Mouse (Mus musculus): ENCODE measurements around the gene Nhlh1. TPM values are rescaled to one million over a fixed set of nuclear protein-coding genes. Genes with fewer than 3 reads are reported as not detected.

Gene Nhlh1
- total RNA-seq (2014; rRNA removed): 13.3 and 17.3 TPM in 2 replicates
- polyA plus RNA-seq (2015; fragmentation: Nextera tagmentation; extraction: Ambion mirVana): 2.3 and 2.4 TPM in 2 replicates

GRCm38 (mm10) chr1:172057491-172057921 is at the start of gene Nhlh1:
Gene Nhlh1, minus strand, starts transcription at chr1:172057573.
- Histone ChIP-seq H3K9me3 (ENCODE audit: low read length) (no peaks in the 10 kb centered on the region), H3K27ac (peak within 1 kb of the TSS; percentile 52), H3K36me3 (ENCODE audit: insufficient read depth, low read length) (no peaks in the 10 kb centered on the region), H3K4me1 (ENCODE audit: insufficient read depth, low read length) (peaks cover 10% of the 10 kb centered on the region; the same call in 1 of the 2 replicates), H3K27me3 (ENCODE audit: insufficient read depth, low read length) (no peaks in the 10 kb centered on the region), H3K4me2 (ENCODE audit: low read depth, low read length) (peak within 1 kb of the TSS; percentile 72), H3K4me3 (ENCODE audit: low read length) (peak within 1 kb of the TSS; percentile 34), H3K9ac (replicated peaks; ENCODE audit: low read length) (peak within 1 kb of the TSS; percentile 35; the same call in 1 of the 2 replicates)
- TF ChIP-seq CTCF (IDR thresholded peaks at IDR 0.05; ENCODE audit: low read depth): no peak
- ATAC-seq (peak; percentile 68), DNase-seq (ENCODE audit: low spot score) (peak; percentile 72)
- WGBS: 17% methylated on average over 2 of the region's 2 CpGs

GRCm38 (mm10) chr1:172105101-172105500 is 47.7 kb upstream of the Nhlh1 start:
- DNase-seq (ENCODE audit: low spot score): peak; percentile 43
- TF ChIP-seq CTCF (IDR thresholded peaks at IDR 0.05; ENCODE audit: low read depth): peak; percentile 37; the same call in 1 of the 2 replicates
- no peaks in the 10 kb centered on the region for H3K4me1 ChIP-seq (ENCODE audit: insufficient read depth, low read length)

DNA sequence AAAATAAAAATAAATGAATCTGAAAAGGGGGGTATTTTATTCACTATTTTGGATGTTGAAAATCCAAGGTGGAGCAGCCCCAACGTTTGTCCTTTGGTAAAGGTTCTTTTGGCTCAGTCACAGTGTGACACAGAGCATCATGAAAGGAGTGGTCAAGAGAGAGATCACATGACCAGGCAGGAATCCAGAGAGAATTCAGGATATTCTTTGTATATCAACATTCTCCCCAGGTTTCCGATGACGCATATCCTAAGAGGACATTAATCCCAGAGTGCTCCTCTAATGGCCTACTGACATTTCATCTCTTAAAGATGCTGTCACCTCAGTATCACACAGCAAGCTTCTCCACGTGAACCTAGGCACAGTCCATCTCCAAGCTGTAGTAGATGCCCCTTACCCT is 46.2 kb upstream of the Nhlh1 start:
- H3K9ac ChIP-seq (replicated peaks; ENCODE audit: low read length): no peak overlapping the region
- DNase-seq (ENCODE audit: low spot score): no peak
- no peak overlapping the region for H3K27ac ChIP-seq

More at GRCm38 (mm10) chr1:172105101-172105500, 47.7 kb upstream of the Nhlh1 start:
- Histone ChIP-seq H3K9ac (replicated peaks; ENCODE audit: low read length) (no peak overlapping the region), H3K9me3 (ENCODE audit: low read length) (no peaks in the 10 kb centered on the region), H3K36me3 (ENCODE audit: insufficient read depth, low read length) (peaks cover 81% of the 10 kb centered on the region), H3K4me3 (ENCODE audit: low read length) (no peak overlapping the region), H3K27ac (no peak overlapping the region), H3K27me3 (ENCODE audit: insufficient read depth, low read length) (no peaks in the 10 kb centered on the region), H3K4me2 (ENCODE audit: low read depth, low read length) (no peak overlapping the region)
- WGBS: 75% methylated on average over 11 of the region's 11 CpGs
- no peak for ATAC-seq

DNA sequence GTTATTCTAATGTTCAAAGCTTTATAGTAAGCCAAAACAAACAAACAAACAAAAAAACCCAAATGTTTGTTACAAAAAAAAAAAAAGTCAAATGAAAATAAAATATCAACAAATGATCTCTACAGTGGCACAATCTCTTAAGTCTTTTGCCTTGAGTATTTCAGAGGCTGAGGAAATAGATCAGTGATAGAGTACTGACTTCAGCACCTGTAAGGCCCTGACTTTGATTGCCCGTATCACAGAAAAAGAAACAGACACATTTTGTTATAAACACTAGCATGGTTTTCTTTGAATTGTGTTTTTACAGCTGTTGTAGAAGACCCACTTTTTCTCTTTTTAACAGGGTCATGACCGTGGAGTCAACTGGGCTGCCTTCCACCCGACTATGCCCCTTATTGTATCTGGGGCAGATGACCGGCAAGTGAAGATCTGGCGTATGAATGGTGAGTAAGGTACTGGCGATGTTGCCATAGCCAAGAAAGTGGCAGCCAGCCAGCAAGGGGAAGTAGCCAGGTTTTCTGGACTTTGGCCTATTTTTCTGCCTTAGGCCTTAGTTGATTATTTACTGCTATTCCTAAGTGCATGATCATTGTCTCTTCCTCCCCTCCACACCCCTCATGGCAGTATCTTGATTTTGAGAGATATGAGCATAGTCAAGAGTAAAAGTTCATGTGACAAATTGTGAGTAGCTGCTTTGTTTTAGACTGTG is 42.1 kb upstream of the Nhlh1 start:
- no peak for ATAC-seq

More for the DNA sequence above, 46.2 kb upstream of the Nhlh1 start:
- Histone ChIP-seq H3K4me2 (ENCODE audit: low read depth, low read length) (no peak overlapping the region), H3K9me3 (ENCODE audit: low read length) (no peaks in the 10 kb centered on the region), H3K4me1 (ENCODE audit: insufficient read depth, low read length) (no peaks in the 10 kb centered on the region), H3K4me3 (ENCODE audit: low read length) (no peak overlapping the region), H3K27me3 (ENCODE audit: insufficient read depth, low read length) (no peaks in the 10 kb centered on the region), H3K36me3 (ENCODE audit: insufficient read depth, low read length) (peaks cover 78% of the 10 kb centered on the region)
- ATAC-seq: no peak
- WGBS: 85% methylated on average over 4 of the region's 4 CpGs
- no peak for TF ChIP-seq CTCF (IDR thresholded peaks at IDR 0.05; ENCODE audit: low read depth)

DNA sequence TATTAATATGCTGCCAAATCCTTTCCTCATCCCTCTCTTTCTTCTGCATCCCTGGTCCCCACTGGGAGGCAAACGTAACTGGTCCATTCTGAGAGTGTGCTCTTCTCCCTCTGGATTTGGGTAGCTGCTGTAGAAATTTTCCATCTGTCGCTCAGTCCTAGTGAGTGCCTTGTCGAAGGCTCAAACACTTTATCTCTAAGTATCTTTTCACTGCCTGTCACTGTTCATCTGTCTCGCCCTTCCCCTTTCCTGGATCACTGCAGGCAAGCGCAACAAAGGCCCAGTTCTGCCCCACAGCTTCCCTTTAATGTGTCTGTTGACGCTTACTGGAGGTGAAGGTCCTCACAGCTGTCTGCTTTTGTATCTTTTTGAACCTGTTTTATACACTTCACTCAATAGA is 37.8 kb upstream of the Nhlh1 start:
- Histone ChIP-seq H3K36me3 (ENCODE audit: insufficient read depth, low read length) (peaks cover 44% of the 10 kb centered on the region), H3K9me3 (ENCODE audit: low read length) (no peaks in the 10 kb centered on the region), H3K27me3 (ENCODE audit: insufficient read depth, low read length) (no peaks in the 10 kb centered on the region), H3K4me1 (ENCODE audit: insufficient read depth, low read length) (no peaks in the 10 kb centered on the region), H3K9ac (replicated peaks; ENCODE audit: low read length) (no peak overlapping the region), H3K4me3 (ENCODE audit: low read length) (no peak overlapping the region), H3K27ac (no peak overlapping the region), H3K4me2 (ENCODE audit: low read depth, low read length) (no peak overlapping the region)
- WGBS: 33% methylated on average over 6 of the region's 6 CpGs
- ATAC-seq (0 out of 2 replicates have a peak, but pooled peaks have one; percentile 27), DNase-seq (ENCODE audit: low spot score) (no peak)
- TF ChIP-seq CTCF (IDR thresholded peaks at IDR 0.05; ENCODE audit: low read depth): no peak

More for the DNA sequence above, 42.1 kb upstream of the Nhlh1 start:
- 61% methylated on average over 6 of the region's 6 CpGs for WGBS
- DNase-seq (ENCODE audit: low spot score): no peak
- no peak for TF ChIP-seq CTCF (IDR thresholded peaks at IDR 0.05; ENCODE audit: low read depth)
- Histone ChIP-seq H3K4me2 (ENCODE audit: low read depth, low read length) (no peak overlapping the region), H3K36me3 (ENCODE audit: insufficient read depth, low read length) (peaks cover 59% of the 10 kb centered on the region), H3K27ac (no peak overlapping the region), H3K9ac (replicated peaks; ENCODE audit: low read length) (no peak overlapping the region), H3K4me1 (ENCODE audit: insufficient read depth, low read length) (no peaks in the 10 kb centered on the region), H3K27me3 (ENCODE audit: insufficient read depth, low read length) (no peaks in the 10 kb centered on the region), H3K9me3 (ENCODE audit: low read length) (no peaks in the 10 kb centered on the region), H3K4me3 (ENCODE audit: low read length) (no peak overlapping the region)

DNA sequence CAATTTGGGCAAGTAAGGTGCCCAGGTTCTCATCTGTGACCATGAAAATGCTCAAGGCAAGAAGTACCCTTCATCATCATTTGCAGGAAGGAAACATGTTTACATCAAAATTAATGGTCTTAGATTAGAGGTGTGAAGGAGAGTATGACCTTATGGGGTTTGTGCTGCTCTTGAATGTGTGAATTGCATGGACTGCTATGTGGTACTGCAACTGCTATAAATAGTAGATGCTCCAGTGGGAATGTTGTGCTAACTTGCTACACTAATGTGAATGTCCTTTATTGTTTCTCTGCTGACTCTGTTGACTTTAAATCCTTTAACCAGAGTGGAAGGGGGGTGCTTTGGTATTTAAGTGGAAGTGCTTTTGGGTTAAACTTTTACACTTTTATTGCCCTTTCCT is 36.9 kb upstream of the Nhlh1 start:
- Histone ChIP-seq H3K4me2 (ENCODE audit: low read depth, low read length) (no peak overlapping the region), H3K9me3 (ENCODE audit: low read length) (no peaks in the 10 kb centered on the region), H3K4me1 (ENCODE audit: insufficient read depth, low read length) (no peaks in the 10 kb centered on the region), H3K27ac (no peak overlapping the region), H3K4me3 (ENCODE audit: low read length) (no peak overlapping the region), H3K27me3 (ENCODE audit: insufficient read depth, low read length) (no peaks in the 10 kb centered on the region), H3K9ac (replicated peaks; ENCODE audit: low read length) (no peak overlapping the region), H3K36me3 (ENCODE audit: insufficient read depth, low read length) (peaks cover 47% of the 10 kb centered on the region)
- no peak for TF ChIP-seq CTCF (IDR thresholded peaks at IDR 0.05; ENCODE audit: low read depth)
- DNase-seq (ENCODE audit: low spot score) (no peak), ATAC-seq (no peak)

DNA sequence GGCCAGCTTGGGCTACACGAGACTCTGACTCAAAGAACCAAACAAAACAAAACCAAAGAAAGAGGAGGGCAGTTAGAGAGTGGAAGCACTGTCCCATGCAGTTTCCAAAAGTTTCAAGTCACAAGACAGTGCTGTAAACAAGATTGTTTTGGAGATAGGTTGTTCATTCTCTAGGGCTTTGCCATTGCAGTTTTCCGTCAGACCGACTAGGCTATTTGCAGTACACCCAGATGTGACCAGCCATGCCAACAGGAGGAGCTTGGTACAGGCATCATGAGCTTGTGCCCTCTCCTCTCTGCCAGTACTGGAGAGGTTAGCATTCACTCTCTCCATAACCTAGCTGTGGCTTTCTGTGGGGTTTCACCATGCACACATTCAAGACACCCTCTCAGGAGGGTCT is 36.1 kb upstream of the Nhlh1 start:
- no peak overlapping the region for H3K4me3 ChIP-seq (ENCODE audit: low read length)
- no peaks in the 10 kb centered on the region for H3K4me1 ChIP-seq (ENCODE audit: insufficient read depth, low read length)
- no peak for ATAC-seq
- no peak overlapping the region for H3K4me2 ChIP-seq (ENCODE audit: low read depth, low read length)
- H3K9ac ChIP-seq (replicated peaks; ENCODE audit: low read length): no peak overlapping the region
- H3K36me3 ChIP-seq (ENCODE audit: insufficient read depth, low read length): peaks cover 52% of the 10 kb centered on the region
- no peaks in the 10 kb centered on the region for H3K9me3 ChIP-seq (ENCODE audit: low read length)
- WGBS: 53% methylated on average over 3 of the region's 3 CpGs
- no peak for TF ChIP-seq CTCF (IDR thresholded peaks at IDR 0.05; ENCODE audit: low read depth)
- H3K27ac ChIP-seq: no peak overlapping the region
- H3K27me3 ChIP-seq (ENCODE audit: insufficient read depth, low read length): no peaks in the 10 kb centered on the region
- DNase-seq (ENCODE audit: low spot score): no peak

Data from hindbrain, postnatal 0 days (tissue).